Mouse (Mus musculus): ENCODE results near the gene Csn1s1. TPM values are rescaled to one million over a fixed set of nuclear protein-coding genes. Genes with fewer than 3 reads are reported as not detected.

Gene Csn1s1
- not detected in 2 replicates for polyA plus RNA-seq (2014; fragmentation: Nextera tagmentation; extraction: Ambion mirVana)

- no peak for DNase-seq (ENCODE audit: low spot score)
- Histone ChIP-seq H3K4me3 (ENCODE audit: low read depth, low read length) (no peak within 1 kb of the TSS), H3K4me1 (replicated peaks; ENCODE audit: control insufficient read depth, insufficient read depth, low read length) (no peaks in the 10 kb centered on the region), H3K9ac (ENCODE audit: low read depth, low read length) (no peak within 1 kb of the TSS), H3K36me3 (ENCODE audit: control insufficient read depth, insufficient read depth, low read length) (no peaks in the 10 kb centered on the region), H3K27me3 (ENCODE audit: control insufficient read depth, insufficient read depth, low read length) (no peaks in the 10 kb centered on the region), H3K4me2 (replicated peaks; ENCODE audit: low read depth, low read length) (no peak within 1 kb of the TSS), H3K9me3 (ENCODE audit: control insufficient read depth, low read length) (no peaks in the 10 kb centered on the region), H3K27ac (ENCODE audit: low read depth, low read length) (no peak within 1 kb of the TSS)
- no peak for ATAC-seq (ENCODE audit: low FRiP score)
Observed at GRCm38 (mm10) chr5:87665908-87666307, at the start of gene Csn1s1. Gene Csn1s1 (plus strand): TSS chr5:87666208.

- DNase-seq (ENCODE audit: low spot score) (no peak), ATAC-seq (ENCODE audit: low FRiP score) (no peak)
- Histone ChIP-seq H3K4me3 (ENCODE audit: low read depth, low read length) (no peak overlapping the region), H3K36me3 (ENCODE audit: control insufficient read depth, insufficient read depth, low read length) (no peaks in the 10 kb centered on the region), H3K9me3 (ENCODE audit: control insufficient read depth, low read length) (no peaks in the 10 kb centered on the region), H3K4me1 (replicated peaks; ENCODE audit: control insufficient read depth, insufficient read depth, low read length) (no peaks in the 10 kb centered on the region), H3K9ac (ENCODE audit: low read depth, low read length) (no peak overlapping the region), H3K27me3 (ENCODE audit: control insufficient read depth, insufficient read depth, low read length) (no peaks in the 10 kb centered on the region), H3K4me2 (replicated peaks; ENCODE audit: low read depth, low read length) (no peak overlapping the region), H3K27ac (ENCODE audit: low read depth, low read length) (no peak overlapping the region)
Observed at GRCm38 (mm10) chr5:87622681-87623080, 43.3 kb upstream of the Csn1s1 start.

DNA sequence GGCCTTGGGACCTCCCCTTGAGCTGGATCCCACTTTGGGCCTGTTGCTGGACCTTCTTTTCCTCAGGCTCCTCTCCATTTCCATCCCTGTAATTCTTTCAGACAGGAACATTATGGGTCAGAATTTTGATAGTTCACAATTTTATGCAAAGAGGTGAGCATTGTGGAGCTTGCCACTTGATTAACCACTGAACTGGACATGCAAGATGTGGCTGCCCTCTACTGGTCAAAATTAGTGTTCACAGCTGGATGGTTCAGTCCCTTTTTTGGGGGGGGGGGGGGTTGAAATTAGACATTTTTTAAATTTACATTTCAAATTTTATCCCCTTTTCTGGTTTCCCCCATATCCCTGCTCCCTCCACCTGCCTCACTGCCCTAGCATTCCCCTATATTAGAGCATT, 23.2 kb upstream of the Csn1s1 start:
- ATAC-seq (ENCODE audit: low FRiP score): no peak

GRCm38 (mm10) chr5:87699530-87699929, 33.5 kb downstream of the Csn1s1 start, which contains the start of gene Csn2:
Gene Csn2 (minus strand): TSS chr5:87699630.
- Histone ChIP-seq H3K4me1 (replicated peaks; ENCODE audit: control insufficient read depth, insufficient read depth, low read length) (no peaks in the 10 kb centered on the region), H3K27ac (ENCODE audit: low read depth, low read length) (no peak within 1 kb of the TSS), H3K27me3 (ENCODE audit: control insufficient read depth, insufficient read depth, low read length) (no peaks in the 10 kb centered on the region), H3K9me3 (ENCODE audit: control insufficient read depth, low read length) (no peaks in the 10 kb centered on the region), H3K36me3 (ENCODE audit: control insufficient read depth, insufficient read depth, low read length) (no peaks in the 10 kb centered on the region), H3K4me3 (ENCODE audit: low read depth, low read length) (no peak within 1 kb of the TSS), H3K4me2 (replicated peaks; ENCODE audit: low read depth, low read length) (no peak within 1 kb of the TSS), H3K9ac (ENCODE audit: low read depth, low read length) (no peak within 1 kb of the TSS)
- DNase-seq (ENCODE audit: low spot score) (no peak), ATAC-seq (ENCODE audit: low FRiP score) (no peak)
- 69% methylated on average over 3 of the region's 3 CpGs for WGBS

More for the DNA sequence above, 23.2 kb upstream of the Csn1s1 start:
- H3K9me3 ChIP-seq (ENCODE audit: control insufficient read depth, low read length): no peaks in the 10 kb centered on the region
- DNase-seq (ENCODE audit: low spot score): no peak
- H3K4me2 ChIP-seq (replicated peaks; ENCODE audit: low read depth, low read length): no peak overlapping the region
- H3K4me3 ChIP-seq (ENCODE audit: low read depth, low read length): no peak overlapping the region
- H3K4me1 ChIP-seq (replicated peaks; ENCODE audit: control insufficient read depth, insufficient read depth, low read length): no peaks in the 10 kb centered on the region
- H3K27me3 ChIP-seq (ENCODE audit: control insufficient read depth, insufficient read depth, low read length): no peaks in the 10 kb centered on the region
- H3K27ac ChIP-seq (ENCODE audit: low read depth, low read length): no peak overlapping the region
- no peak overlapping the region for H3K9ac ChIP-seq (ENCODE audit: low read depth, low read length)
- no peaks in the 10 kb centered on the region for H3K36me3 ChIP-seq (ENCODE audit: control insufficient read depth, insufficient read depth, low read length)

DNA sequence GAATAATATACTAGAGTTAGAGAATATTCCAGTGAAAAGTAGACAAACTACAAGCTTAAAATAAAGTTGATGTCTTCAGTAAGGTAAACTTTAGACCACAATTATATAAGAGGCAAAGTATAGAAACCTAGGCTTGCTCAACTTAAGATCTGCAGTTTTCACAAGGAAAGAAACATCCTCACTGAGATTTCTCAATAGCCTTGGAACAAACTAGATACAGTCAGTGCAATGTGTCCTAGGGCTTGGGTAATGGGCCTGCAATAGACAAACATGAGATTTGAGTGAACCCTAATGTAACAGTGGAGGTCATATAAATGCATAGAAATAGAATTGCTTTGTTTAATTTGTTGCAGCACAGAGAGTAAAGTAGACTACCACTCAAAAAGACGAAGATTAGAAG, 39.9 kb downstream of the Csn1s1 start:
- H3K9me3 ChIP-seq (ENCODE audit: control insufficient read depth, low read length): no peaks in the 10 kb centered on the region
- H3K27ac ChIP-seq (ENCODE audit: low read depth, low read length): no peak overlapping the region
- DNase-seq (ENCODE audit: low spot score) (no peak), ATAC-seq (ENCODE audit: low FRiP score) (no peak)
- no peaks in the 10 kb centered on the region for H3K27me3 ChIP-seq (ENCODE audit: control insufficient read depth, insufficient read depth, low read length)
- no peaks in the 10 kb centered on the region for H3K36me3 ChIP-seq (ENCODE audit: control insufficient read depth, insufficient read depth, low read length)
- no peaks in the 10 kb centered on the region for H3K4me1 ChIP-seq (replicated peaks; ENCODE audit: control insufficient read depth, insufficient read depth, low read length)
- no peak overlapping the region for H3K4me2 ChIP-seq (replicated peaks; ENCODE audit: low read depth, low read length)
- H3K4me3 ChIP-seq (ENCODE audit: low read depth, low read length): no peak overlapping the region
- H3K9ac ChIP-seq (ENCODE audit: low read depth, low read length): no peak overlapping the region
- WGBS: 69% methylated on average over 1 of the region's 1 CpGs

Other genes starting within 250 kb of the Csn1s1 start
- gene Ugt2b38, start 242.0 kb upstream of the Csn1s1 start, polyA plus RNA-seq (2014; fragmentation: Nextera tagmentation; extraction: Ambion mirVana): not detected in 2 replicates
- not detected in 2 replicates for gene Ugt2a2, start 183.9 kb upstream of the Csn1s1 start, polyA plus RNA-seq (2014; fragmentation: Nextera tagmentation; extraction: Ambion mirVana)
- gene Gm43638, start 179.4 kb upstream of the Csn1s1 start, polyA plus RNA-seq (2014; fragmentation: Nextera tagmentation; extraction: Ambion mirVana): not detected in 2 replicates
- not detected in 2 replicates for gene Ugt2a1, start 175.3 kb upstream of the Csn1s1 start, polyA plus RNA-seq (2014; fragmentation: Nextera tagmentation; extraction: Ambion mirVana)
- gene Sult1b1, start 128.0 kb upstream of the Csn1s1 start, polyA plus RNA-seq (2014; fragmentation: Nextera tagmentation; extraction: Ambion mirVana): 0.06 TPM in 1 of 2 replicates, not detected in the other
- gene Sult1d1, start 97.2 kb upstream of the Csn1s1 start, polyA plus RNA-seq (2014; fragmentation: Nextera tagmentation; extraction: Ambion mirVana): not detected in 2 replicates
- not detected in 2 replicates for gene Sult1e1, start 74.6 kb upstream of the Csn1s1 start, polyA plus RNA-seq (2014; fragmentation: Nextera tagmentation; extraction: Ambion mirVana)
- not detected in 2 replicates for gene Csn2, start 33.4 kb downstream of the Csn1s1 start, polyA plus RNA-seq (2014; fragmentation: Nextera tagmentation; extraction: Ambion mirVana)
- gene Csn1s2a, start 108.4 kb downstream of the Csn1s1 start, polyA plus RNA-seq (2014; fragmentation: Nextera tagmentation; extraction: Ambion mirVana): not detected in 2 replicates
- not detected in 2 replicates for gene Csn1s2b, start 141.9 kb downstream of the Csn1s1 start, polyA plus RNA-seq (2014; fragmentation: Nextera tagmentation; extraction: Ambion mirVana)
- not detected in 2 replicates for gene Prr27, start 159.5 kb downstream of the Csn1s1 start, polyA plus RNA-seq (2014; fragmentation: Nextera tagmentation; extraction: Ambion mirVana)
- not detected in 2 replicates for gene Odam, start 218.8 kb downstream of the Csn1s1 start, polyA plus RNA-seq (2014; fragmentation: Nextera tagmentation; extraction: Ambion mirVana)